Mouse (Mus musculus) left cerebral cortex, postnatal 10 days (tissue): ENCODE results near the gene Faf2. TPM values are rescaled to one million over a fixed set of nuclear protein-coding genes. Genes with fewer than 3 reads are reported as not detected.
"Not testable (repeated sequence)": the region's sequence is repeated elsewhere in the genome, so short reads cannot be mapped to it uniquely, and the experiment has no call there.

ENCODE experiments used
- DNase-seq, 2 experiments: peaks; one replicate each; pipeline ENCODE4 v3.0.0; 2021 to 2022; ENCODE audit warnings: low spot score in 2 of 2, mixed read lengths in 1 of 2; ENCODE audit errors: extremely low spot score in 1 of 2
- intact Hi-C: fragments of 180-260 bp; cut with DNase I; formaldehyde crosslinking; loops from one replicate; pipeline ENCODE4 v1.15.1; 2025
- total RNA-seq, 2 experiments: library from RNA; stranded (reverse); gene quantifications; 2 replicates each; pipeline ENCODE4 v1.2.3; 2021

The Faf2 gene
- total RNA-seq, 2 experiments from 2014 or later, result 49.5 to 57.1 TPM

- intact Hi-C loops, result no loop called here
These were observed 18.1 kb upstream of the Faf2 start for GRCm38 (mm10) chr13:54603501-54603900.

GRCm38 (mm10) chr13:54604221-54604620 lies 17.4 kb upstream of the Faf2 start:
- DNase-seq, result no peak
- intact Hi-C loops, result no loop called here

More at GRCm38 (mm10) chr13:54603501-54603900, 18.1 kb upstream of the Faf2 start:
- no peak for DNase-seq

DNA sequence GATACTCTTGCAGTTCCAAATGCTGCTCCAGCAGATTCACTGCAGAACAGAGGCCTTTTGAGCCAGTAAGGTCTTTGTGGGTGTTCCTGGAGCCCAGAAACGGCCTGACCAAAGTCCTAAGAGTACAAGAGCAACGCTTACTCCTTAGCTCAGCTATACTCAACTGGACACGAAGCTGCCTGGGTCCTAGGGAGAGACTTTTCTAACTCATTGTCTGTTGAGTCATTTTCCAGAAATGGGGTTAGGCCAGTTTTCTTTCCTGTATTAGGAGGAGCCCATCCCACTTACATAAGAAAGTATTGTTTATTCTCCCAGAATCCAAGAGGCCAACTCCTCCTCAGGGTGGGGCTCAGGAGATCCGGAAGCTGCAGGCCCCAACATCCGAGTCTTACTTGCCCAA lies 16.2 kb upstream of the Faf2 start:
- DNase-seq, result no peak
- intact Hi-C loops, result no loop called here

GRCm38 (mm10) chr13:54607204-54607603 lies 14.4 kb upstream of the Faf2 start:
- intact Hi-C loops, result no loop called here
- no peak for DNase-seq

DNA sequence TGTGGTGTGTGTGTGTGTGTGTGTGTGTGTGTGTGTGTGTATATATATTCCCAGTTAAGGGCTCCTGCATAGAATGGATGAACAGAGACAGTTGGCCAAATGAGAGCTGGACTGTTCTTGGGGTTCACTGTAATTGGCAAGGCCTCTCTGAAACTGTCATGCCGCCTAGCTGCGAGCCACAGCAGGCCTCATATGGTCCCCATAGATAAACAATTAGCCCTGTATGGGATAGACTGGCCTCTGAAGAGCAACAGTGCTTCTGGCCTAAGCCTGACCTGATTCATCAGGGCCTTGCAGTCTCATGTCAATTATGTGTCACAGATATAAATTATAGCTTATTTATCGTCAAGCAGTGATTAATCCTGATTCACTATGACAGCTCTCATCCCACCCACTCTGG lies 13.6 kb upstream of the Faf2 start:
- DNase-seq, result no peak
- intact Hi-C loops, result no loop called here

- DNase-seq, result peak in 1 of 2 experiments; percentile 66
- intact Hi-C loops, result no loop called here
These were observed 12.9 kb upstream of the Faf2 start for GRCm38 (mm10) chr13:54608666-54609065.

- no peak for DNase-seq
- intact Hi-C loops, result no loop called here
These were observed 12.3 kb upstream of the Faf2 start for GRCm38 (mm10) chr13:54609301-54609700.

- no peak for DNase-seq
- intact Hi-C loops, result no loop called here
These were observed 11.0 kb upstream of the Faf2 start for GRCm38 (mm10) chr13:54610613-54610971.

- peak; percentile 87 to 96 for DNase-seq
- intact Hi-C loops, result no loop called here
These were observed 10.4 kb upstream of the Faf2 start, which contains the start of gene Cltb for GRCm38 (mm10) chr13:54610972-54611754. Gene Cltb, minus strand, starts transcription at chr13:54611344.

DNA sequence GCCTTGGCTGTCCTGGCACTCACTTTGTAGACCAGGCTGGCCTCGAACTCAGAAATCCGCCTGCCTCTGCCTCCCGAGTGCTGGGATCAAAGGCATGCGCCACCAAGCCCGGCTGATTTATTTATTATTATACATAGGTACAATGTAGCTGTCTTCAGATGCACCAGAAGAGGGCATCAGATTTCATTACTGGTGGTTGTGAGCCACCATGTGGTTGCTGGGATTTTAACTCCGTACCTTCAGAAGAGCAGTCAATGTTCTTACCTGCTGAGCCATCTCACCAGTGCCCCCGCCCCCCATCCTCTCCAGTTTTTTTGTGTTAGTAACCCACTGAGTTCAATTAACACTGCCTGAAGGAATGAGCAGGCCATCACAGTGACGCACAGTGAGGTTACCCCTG lies 8.4 kb upstream of the Faf2 start:
- intact Hi-C loops, DNase-seq: not testable (repeated sequence)

GRCm38 (mm10) chr13:54616307-54616706 lies 5.3 kb upstream of the Faf2 start:
- no peak for DNase-seq
- intact Hi-C loops, result no loop called here

- intact Hi-C loops, result no loop called here
- no peak for DNase-seq
These were observed 4.6 kb upstream of the Faf2 start for GRCm38 (mm10) chr13:54616998-54617397.

- intact Hi-C loops, result no loop called here
These were observed 457 bp downstream of the Faf2 start for GRCm38 (mm10) chr13:54621960-54622521.

GRCm38 (mm10) chr13:54629128-54629527 lies 7.5 kb downstream of the Faf2 start:
- intact Hi-C loops, result no loop called here
- no peak for DNase-seq

More at GRCm38 (mm10) chr13:54621960-54622521, 457 bp downstream of the Faf2 start:
- no peak for DNase-seq

DNA sequence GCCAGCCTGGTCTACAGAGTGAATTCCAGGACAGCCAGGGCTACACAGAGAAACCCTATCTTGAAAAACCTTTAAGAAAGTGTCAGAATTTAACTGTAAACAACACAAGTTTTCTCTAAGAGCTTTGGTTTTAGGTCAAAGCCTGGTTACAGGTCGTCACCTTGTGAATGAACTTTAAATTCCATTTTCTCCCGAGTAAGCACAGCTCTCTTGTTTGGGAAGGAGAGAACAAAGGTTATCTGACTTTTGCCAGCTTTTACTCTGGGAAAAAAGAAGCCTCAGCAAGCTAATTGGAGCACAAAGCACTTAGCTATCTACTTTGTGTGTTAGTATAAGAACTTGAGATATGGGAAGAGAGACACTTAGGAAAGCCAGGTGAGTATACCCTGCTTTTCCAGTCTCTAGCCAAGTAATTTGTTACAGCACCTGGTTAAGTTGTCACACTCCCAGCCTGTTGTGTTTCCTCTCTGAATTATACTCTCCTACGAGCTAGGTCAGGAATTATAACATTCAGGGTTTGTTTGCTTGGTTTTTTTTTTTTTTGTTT lies 11.2 kb downstream of the Faf2 start:
- intact Hi-C loops, result no loop called here
- DNase-seq, result no peak

DNA sequence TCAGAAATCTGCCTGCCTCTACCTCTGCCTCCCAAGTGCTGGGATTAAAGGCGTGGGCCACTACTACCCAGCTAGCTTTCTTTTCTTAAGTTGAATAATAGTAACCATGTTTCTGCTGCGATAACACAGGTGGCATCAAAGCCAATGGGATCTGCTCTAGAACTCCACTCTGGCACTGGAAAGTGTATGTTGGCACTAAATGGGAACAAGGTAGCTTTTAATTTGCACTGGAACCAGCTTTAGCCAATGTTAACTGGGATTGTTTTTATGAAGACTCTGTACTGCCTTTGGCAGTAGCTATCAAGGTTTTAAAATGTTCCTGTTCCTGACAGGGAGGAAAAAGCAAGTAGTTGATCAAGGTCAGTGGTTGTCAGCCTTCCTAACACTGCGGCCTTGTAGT lies 13.4 kb downstream of the Faf2 start:
- DNase-seq, result no peak
- intact Hi-C loops, result no loop called here

- intact Hi-C loops, result no loop called here
- peak in 1 of 2 experiments; percentile 9 for DNase-seq
These were observed 28.9 kb downstream of the Faf2 start for GRCm38 (mm10) chr13:54650461-54650860.

DNA sequence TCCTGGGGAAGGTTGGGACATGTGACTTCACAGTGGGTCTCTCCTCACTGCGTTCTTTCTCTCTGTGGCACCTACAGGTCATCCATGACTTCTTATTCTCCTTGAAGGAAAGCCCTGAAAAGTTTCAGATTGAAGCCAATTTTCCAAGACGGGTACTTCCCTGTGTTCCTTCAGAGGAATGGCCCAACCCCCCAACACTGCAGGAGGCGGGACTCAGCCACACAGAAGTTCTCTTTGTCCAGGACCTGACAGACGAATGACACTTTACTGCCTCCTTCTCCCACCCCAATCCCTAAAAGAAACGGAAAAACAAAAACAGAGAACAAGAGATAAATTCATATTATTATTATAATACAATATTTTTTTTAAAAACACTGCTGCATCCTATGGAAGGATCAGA lies 39.3 kb downstream of the Faf2 start:
- intact Hi-C loops, result no loop called here
- DNase-seq, result no peak

GRCm38 (mm10) chr13:54661358-54661757 lies 39.8 kb downstream of the Faf2 start:
- intact Hi-C loops, result no loop called here

GRCm38 (mm10) chr13:54663999-54664398 lies 42.4 kb downstream of the Faf2 start:
- intact Hi-C loops, result no loop called here
- no peak for DNase-seq

More at GRCm38 (mm10) chr13:54661358-54661757, 39.8 kb downstream of the Faf2 start:
- DNase-seq, result no peak
